Mouse (Mus musculus) adrenal gland, postnatal 4 days (tissue): ENCODE measurements around the gene Cldn7. TPM values are rescaled to one million over a fixed set of nuclear protein-coding genes. Genes with fewer than 3 reads are reported as not detected.
"Not testable (repeated sequence)": the region's sequence is repeated elsewhere in the genome, so short reads cannot be mapped to it uniquely, and the experiment has no call there.

Experiments used
- DNase-seq, 2 experiments: peaks; one replicate each; pipeline ENCODE4 v3.0.0; 2021 to 2022; ENCODE audit warnings: low spot score in 2 of 2, mixed read lengths in 2 of 2
- microRNA-seq: library from miRNA; unstranded; fragments of <30 nt; microRNA quantifications from one replicate; pipeline ENCODE4 v1.2.0, GENCODE M21; 2021
- total RNA-seq, 2 experiments: library from RNA; stranded (reverse); gene quantifications; 2 replicates each; pipeline ENCODE4 v1.2.3; 2021

Cldn7 gene
- total RNA-seq, 2 experiments from 2014 or later, result 3.1 to 17.3 TPM

DNA sequence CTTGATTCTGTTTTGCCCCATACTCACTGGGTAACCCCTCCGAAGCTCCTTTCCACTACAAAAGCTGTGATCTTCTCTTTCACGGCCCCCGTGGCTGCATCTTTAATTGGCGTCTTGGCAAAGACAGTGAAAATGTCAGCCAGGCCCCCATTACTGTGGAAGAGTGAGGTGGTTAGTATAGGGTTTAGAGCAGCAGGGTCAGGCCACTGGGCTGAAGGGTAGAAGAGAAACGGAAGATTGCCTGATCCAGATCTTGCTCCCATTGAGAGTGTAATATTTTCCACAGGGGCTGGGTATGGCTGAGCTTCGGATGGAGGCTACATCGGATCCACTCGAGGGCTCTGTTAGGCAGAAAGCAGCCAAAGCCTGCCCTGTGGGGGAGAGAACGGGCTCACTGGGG is 48.4 kb downstream of the Cldn7 start:
- no peak for DNase-seq

DNA sequence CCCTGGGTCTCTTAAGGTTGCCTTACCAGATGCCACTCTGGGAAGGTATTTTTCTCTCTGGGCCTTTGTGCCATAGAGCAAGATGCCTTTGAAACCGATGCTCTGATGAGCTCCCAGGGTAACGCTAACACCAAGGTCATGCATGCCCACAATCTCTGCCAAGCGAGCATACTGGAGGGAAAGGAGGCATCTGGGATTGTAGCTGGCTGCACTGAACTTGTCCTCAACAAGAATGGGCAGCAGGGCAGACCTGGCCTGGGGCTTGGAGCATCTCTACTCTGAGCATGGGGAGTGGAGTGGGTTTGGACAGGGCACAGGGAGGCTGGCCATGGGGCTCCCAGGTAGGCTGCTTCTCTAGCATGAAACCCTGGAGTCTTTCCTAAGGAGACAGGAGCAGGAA is 48.8 kb downstream of the Cldn7 start:
- DNase-seq, result no peak

DNA sequence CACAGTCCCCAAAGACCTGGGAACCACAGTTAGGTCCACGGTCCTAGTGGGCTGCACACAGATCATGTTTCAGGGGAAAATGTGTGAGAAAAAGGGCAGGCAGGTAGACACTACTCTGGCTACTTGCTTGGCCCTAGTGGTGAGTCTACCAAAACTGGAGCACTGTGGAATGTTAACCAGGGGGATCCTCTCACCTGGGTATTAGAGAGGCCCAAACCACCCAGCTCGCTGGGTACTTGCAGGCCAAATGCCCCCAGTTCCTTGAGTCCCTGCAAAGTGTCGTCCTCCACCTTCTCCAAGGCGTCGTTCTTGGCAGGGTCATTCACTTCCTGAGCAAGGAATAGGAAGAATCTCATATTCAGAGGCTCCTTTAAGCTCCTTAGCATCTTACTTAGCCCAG is 49.5 kb downstream of the Cldn7 start:
- no peak for DNase-seq

DNA sequence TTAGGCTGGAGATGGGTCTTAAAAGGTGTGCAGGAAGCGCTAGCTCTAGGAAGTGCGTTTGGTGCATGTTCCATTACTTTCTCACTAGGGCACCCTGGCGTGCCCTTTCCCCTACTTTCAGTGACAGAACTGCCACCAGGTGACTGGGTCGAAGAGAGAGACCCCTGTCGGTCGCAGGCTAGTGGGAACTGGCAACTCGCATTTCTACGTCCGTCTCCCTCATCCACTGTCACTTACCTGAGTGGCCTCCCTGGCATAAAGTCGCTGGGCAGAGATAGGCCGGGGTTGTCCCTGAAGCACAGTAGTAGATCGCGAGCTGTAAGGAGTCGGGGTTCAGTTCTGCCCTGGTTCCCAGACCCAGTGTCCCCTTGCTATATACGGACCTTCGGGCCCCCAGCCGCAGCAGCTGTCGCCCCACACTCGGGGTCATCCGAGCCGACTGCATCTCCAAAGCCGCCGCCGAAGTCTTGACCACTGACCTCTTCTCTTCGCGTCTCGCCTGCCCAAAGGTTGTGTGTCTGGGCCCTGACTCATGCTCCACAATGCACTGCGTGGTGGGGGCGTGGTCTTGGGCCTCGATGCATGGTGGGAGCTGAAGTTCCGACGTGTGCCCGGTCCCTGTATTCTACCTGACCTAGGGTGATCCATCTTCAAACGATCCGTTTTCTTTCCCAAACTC is 50.4 kb downstream of the Cldn7 start, which contains the start of gene Acadvl:
Acadvl (minus strand) TSS at position 532 of the 679 bp plus-strand sequence.
- peak; percentile 75 to 81 for DNase-seq

DNA sequence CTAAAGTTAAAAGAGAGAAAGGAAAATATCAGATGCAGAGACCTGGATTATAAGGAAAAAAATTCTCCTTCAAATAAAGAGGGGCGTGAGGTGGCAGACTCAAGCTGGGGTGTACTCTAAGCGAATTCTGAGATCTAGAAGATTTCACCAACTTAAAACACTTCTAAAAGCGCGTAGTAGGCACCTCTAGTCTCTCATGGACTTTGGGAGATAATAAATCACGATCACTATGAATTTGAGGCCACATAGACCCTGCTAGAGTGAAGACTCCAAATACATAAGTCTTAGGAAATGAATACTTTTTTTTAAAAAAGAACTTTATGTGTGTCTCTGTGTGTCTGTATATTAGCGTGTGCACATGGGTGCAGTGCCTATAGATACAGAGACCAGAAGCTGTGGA is 51.1 kb downstream of the Cldn7 start:
- no peak for DNase-seq

DNA sequence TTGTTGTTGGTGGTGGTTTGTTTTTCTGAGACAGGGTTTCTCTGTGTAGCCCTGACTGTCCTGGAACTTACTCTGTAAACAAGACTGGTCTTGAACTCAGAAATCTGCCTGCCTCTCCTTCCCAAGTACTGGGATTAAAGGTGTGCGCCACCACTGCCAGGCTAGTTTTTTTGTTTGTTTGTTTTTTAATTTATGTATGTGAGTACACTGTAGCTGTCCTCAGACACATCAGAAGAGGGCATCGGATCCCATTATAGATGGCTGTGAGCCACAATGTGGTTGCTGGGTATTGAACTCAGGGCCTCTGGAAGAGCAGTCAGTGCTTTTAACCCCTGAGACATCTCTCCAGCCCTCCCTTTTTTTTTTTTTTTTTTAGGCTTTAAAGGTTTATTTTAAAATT is 51.6 kb downstream of the Cldn7 start:
- not testable (repeated sequence) for DNase-seq

DNA sequence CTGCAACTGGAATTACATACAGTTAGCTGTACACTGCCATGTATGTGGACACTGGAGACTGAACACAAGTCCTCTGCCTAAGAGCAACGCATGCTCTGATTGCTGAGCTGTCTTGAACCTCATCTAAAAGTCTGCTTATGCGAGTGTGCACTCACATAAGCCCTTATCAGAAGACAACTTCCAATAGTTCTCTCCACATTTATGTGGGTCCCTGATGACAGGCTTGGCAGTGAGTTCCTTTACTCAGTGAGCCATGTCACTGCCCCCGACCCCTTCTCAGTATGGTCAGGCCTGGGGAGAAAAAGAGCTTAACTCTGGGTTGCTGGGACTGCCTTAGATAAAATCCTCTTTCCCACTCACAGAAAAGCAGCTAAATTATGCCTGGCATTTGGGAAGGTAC is 52.1 kb downstream of the Cldn7 start, which contains the start of gene Dlg4:
Dlg4 (plus strand) TSS at position 274 of the 400 bp plus-strand sequence.
- no peak for DNase-seq

DNA sequence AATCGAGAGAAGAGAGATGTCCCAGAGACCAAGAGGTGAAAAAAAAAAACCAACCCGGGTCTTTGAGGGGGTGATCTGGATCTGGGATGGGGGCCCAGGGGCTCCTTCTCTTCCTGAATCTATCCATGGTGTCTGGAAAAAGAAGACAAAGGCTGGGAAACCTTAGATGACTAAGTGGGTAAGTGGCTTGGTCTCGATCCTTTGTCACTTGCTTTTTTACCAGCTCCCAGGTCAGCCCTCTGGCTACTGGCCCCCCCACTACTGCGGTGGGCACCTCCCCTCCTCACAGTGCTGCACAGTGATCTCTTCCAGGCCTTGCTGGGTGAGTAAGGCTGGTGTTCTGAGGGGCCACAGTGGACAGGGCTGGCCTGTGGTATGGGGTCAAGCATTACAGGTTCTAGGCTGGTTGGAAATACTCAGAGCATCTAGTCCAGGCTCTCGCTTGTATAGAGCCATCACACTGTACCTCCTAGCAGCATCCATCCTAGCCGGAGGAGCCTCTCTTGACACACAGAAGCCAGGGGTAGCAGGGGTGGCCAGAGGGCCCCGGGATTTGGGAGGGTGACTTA is 52.7 kb downstream of the Cldn7 start:
- no peak for DNase-seq

Small RNA genes lying within 50 kb of the gene (microRNA-seq; reads per million reads assigned to microRNA genes)
- gene Gm44349, result not detected
- gene Mir324, result 2,413 reads per million, percentile 86 among the genes with 10 or more reads in this experiment

Other genes with a start within 250 kb of the Cldn7 start
- gene Polr2a, start 206.1 kb upstream of the Cldn7 start, total RNA-seq, result 100 to 1,000 TPM in 1 of 2 experiments, 10 to 100 TPM in 1; 92.4 to 108 TPM
- not detected for gene Slc35g3, start 202.8 kb upstream of the Cldn7 start, total RNA-seq
- 10 to 100 TPM; 48.5 to 58.3 TPM for gene Zbtb4, start 198.9 kb upstream of the Cldn7 start, total RNA-seq
- gene Chrnb1, start 168.8 kb upstream of the Cldn7 start, total RNA-seq, result 1 to 10 TPM; 3.6 to 4.0 TPM
- 1 to 10 TPM; 3.4 to 4.8 TPM for gene Fgf11, start 162.9 kb upstream of the Cldn7 start, total RNA-seq
- 1 to 10 TPM in 1 of 2 experiments, under 1 TPM in 1; 0.76 to 1.4 TPM for gene Tmem102, start 159.2 kb upstream of the Cldn7 start, total RNA-seq
- gene Gm39566, start 149.5 kb upstream of the Cldn7 start, total RNA-seq, result not detected
- gene Spem2, start 146.3 kb upstream of the Cldn7 start, total RNA-seq, result not detected
- gene Spem1, start 142.6 kb upstream of the Cldn7 start, total RNA-seq, result not detected
- gene Nlgn2, start 127.0 kb upstream of the Cldn7 start, total RNA-seq, result 10 to 100 TPM; 33.6 to 35.2 TPM
- gene Tmem256, start 126.3 kb upstream of the Cldn7 start, total RNA-seq, result 100 to 1,000 TPM; 141 to 143 TPM
- 10 to 100 TPM; 76.6 to 77.9 TPM for gene Plscr3, start 118.4 kb upstream of the Cldn7 start, total RNA-seq
- 1 to 10 TPM in 1 of 2 experiments, under 1 TPM in 1; 0.17 to 1.7 TPM for gene Tnk1, start 106.0 kb upstream of the Cldn7 start, total RNA-seq
- gene Tmem95, start 86.8 kb upstream of the Cldn7 start, total RNA-seq, result not detected
- 1 to 10 TPM; 3.4 to 4.1 TPM for gene Kctd11, start 83.4 kb upstream of the Cldn7 start, total RNA-seq
- 1 to 10 TPM; 1.4 to 1.7 TPM for gene Acap1, start 69.2 kb upstream of the Cldn7 start, total RNA-seq
- 1 to 10 TPM; 4.8 to 5.6 TPM for gene 2810408A11Rik, start 63.8 kb upstream of the Cldn7 start, total RNA-seq
- 10 to 100 TPM; 45.9 to 53.3 TPM for gene Neurl4, start 63.7 kb upstream of the Cldn7 start, total RNA-seq
- 10 to 100 TPM; 60.0 to 67.0 TPM for gene Gps2, start 50.9 kb upstream of the Cldn7 start, total RNA-seq
- 100 to 1,000 TPM; 598 to 600 TPM for gene Eif5a, start 42.8 kb upstream of the Cldn7 start, total RNA-seq
- 10 to 100 TPM in 1 of 2 experiments, 1 to 10 TPM in 1; 9.7 to 20.6 TPM for gene Ybx2, start 29.0 kb upstream of the Cldn7 start, total RNA-seq
- 10 to 100 TPM; 23.6 to 24.8 TPM for gene Slc2a4, start 16.6 kb upstream of the Cldn7 start, total RNA-seq
- gene Ctdnep1, start 16.4 kb downstream of the Cldn7 start, total RNA-seq, result 100 to 1,000 TPM; 119 to 130 TPM
- 10 to 100 TPM; 65.5 to 70.9 TPM for gene Elp5, start 17.7 kb downstream of the Cldn7 start, total RNA-seq
- gene Gabarap, start 26.4 kb downstream of the Cldn7 start, total RNA-seq, result 100 to 1,000 TPM; 294 to 311 TPM
- gene Phf23, start 31.0 kb downstream of the Cldn7 start, total RNA-seq, result 10 to 100 TPM; 51.4 to 53.4 TPM
- gene Dvl2, start 35.8 kb downstream of the Cldn7 start, total RNA-seq, result 10 to 100 TPM; 35.5 to 38.2 TPM
- gene Acadvl, start 50.6 kb downstream of the Cldn7 start, total RNA-seq, result 100 to 1,000 TPM; 295 to 378 TPM
- 10 to 100 TPM; 63.0 to 64.4 TPM for gene Dlg4, start 52.2 kb downstream of the Cldn7 start, total RNA-seq
- gene Asgr1, start 89.3 kb downstream of the Cldn7 start, total RNA-seq, result 10 to 100 TPM in 1 of 2 experiments, 1 to 10 TPM in 1; 1.7 to 33.7 TPM
- gene Asgr2, start 127.9 kb downstream of the Cldn7 start, total RNA-seq, result 10 to 100 TPM in 1 of 2 experiments, 1 to 10 TPM in 1; 1.8 to 14.6 TPM
- gene Mgl2, start 165.6 kb downstream of the Cldn7 start, total RNA-seq, result 1 to 10 TPM in 1 of 2 experiments, under 1 TPM in 1; 0.90 to 1.7 TPM
- 1 to 10 TPM; 2.1 to 3.5 TPM for gene Clec10a, start 191.4 kb downstream of the Cldn7 start, total RNA-seq
- 1 to 10 TPM in 1 of 2 experiments, under 1 TPM in 1; 0.71 to 2.9 TPM for gene Slc16a11, start 248.0 kb downstream of the Cldn7 start, total RNA-seq